Mouse (Mus musculus) cerebellum, adult 8-10 months (tissue): ENCODE results near the gene Ntrk3.

Experiments used
- DNase-seq: peaks from one replicate; pipeline ENCODE4 v3.0.0; 2022

Ntrk3 gene

DNA sequence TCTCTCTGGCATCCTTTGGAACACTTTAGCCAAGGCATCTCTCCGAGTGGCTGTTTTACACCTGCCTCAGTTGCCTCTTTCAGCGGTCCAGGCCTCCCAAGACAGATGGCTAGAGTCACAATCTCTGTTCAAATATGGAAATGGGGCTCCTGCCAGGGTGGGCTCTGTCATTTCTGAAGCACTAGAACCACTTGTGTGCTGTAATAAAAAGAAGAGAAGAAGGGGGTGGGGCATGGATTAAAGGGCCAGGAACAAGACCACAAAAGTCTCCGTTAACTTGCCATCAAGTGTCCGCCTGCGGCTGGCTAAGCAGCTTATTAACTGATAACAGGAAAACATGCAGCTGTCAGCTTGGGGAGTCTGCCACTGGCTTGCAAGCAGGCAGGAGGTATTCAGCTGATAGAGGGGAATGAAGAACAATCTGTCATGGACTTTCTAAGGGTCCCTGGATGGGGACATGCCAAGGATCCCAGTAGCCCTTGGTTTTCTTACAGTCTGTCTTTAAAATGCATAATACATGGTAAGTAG, 304.1 kb downstream of the Ntrk3 start:
- DNase-seq = no peak

DNA sequence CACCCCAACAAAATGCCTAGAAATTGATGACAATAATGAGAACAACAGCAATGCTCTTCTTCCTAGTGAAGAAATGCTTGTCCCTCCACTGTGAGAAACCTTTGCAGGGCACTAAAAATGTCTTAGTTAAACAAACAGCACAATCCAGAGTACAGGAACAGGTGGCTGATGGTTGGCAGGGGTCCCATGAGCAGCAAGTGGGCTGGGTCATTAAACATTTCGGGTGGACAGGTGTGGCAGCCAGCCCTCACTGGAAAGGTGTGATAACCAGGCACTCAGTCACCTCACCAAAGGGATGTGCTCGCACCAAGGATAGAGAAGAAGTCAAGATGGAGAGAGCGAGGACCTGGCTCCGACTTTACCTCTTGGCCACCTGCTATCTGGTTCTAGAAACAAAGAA, 306.2 kb downstream of the Ntrk3 start:
- DNase-seq = peak; percentile 47

DNA sequence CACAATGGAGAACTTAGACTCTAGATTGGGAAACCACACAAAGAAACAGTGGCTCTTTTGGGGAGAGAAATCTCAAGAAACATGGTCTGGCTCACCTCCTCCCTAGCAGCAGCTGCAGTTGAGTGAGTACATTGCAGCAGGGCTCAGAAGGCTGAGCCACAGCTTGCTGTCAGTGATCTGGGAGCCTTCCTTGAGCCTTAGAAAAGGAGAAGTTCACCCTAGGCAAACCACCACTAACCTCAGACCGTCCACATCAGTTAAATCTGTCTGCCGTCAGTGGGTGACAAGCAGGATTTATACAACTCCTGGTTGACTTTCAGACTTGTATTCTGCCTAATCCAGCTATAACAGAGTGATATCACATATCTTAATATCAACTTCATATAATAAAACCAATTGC, 325.6 kb downstream of the Ntrk3 start:
- no peak for DNase-seq

DNA sequence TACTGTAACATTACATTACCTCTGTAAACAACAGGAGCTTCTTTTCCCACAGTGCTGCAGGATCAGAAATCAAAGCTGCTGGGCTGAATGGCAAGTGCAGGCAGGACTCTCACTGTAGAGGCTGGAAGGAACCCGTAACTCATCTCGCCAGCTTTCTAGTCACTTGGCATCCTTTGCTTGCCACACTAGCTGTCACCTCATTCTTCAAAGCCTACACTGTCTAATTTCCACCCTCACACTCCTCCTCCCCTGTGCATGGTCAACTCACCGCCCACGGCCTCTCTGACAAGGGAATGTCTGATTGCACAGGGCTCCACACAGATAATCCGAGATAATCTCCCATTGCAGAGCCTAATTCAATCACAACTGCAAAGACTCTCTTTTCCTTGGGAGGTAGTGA, 327.8 kb downstream of the Ntrk3 start:
- DNase-seq = no peak

DNA sequence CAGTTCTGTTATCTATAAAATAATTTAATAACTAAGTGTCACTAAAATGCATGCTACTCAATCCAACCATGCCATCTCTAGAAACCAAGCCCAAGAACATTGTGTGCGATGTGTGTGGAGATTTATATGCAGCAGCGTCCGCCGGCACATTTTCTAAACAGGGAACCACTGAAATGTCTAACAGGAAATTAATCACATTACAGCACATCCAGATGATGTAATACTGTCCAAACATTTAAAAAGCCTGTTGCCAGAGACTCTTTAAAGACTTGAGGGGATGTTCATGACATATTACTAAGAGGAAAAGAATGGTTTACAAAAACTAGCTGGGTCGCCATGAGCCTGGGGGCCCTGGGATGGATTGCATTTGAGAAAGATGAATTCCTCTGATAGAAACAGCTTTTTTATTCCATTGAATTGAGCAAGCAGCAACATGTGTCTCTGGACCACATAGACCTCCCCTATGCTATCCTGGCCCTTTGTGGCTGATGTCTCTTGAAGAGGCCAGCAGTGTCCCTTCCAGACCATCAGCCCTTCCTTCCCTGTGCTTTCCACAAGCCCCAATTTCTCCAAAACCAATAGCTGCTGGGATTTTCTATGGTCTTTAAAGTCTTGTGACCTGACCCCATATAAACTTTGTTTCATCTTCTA, 331.0 kb downstream of the Ntrk3 start:
- DNase-seq = no peak

DNA sequence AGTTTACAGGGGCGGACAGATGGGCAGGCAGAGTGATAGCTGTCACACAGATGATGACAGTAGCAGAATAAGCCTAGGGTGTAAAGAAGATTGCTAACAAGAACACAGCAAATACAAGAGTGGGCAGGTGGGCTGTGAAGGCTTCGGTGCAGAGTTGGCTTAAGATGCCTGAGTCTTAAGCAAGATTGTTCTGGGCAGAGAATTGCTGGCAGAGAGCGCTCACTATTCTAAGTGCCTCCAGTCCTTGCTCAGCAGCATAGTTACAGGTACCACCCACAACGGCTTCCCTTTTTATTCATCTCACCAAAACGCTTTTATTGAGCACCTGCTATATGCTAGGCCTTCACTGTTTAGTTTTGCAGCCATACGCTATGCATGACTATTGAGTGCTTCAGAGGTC, 333.3 kb downstream of the Ntrk3 start:
- no peak for DNase-seq

DNA sequence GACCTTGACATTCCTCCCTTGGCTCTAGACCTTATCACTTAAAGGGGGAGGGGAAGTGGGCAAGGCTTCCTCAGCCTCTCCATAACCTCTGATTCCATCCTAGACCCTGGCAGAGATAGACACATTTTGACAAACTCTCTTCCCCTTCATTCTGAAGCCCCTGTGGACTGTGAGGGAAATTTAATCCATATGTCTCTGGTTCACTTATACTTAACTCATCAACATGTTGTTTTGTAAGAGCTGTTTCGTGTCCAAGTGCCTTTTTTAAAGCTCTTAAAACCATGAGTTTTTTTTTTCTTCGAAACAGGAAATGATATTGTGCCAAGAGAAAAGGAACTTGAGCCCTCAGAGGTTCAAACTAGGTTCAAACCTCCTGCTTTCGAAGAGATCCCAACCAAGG, 335.3 kb downstream of the Ntrk3 start:
- DNase-seq = no peak

DNA sequence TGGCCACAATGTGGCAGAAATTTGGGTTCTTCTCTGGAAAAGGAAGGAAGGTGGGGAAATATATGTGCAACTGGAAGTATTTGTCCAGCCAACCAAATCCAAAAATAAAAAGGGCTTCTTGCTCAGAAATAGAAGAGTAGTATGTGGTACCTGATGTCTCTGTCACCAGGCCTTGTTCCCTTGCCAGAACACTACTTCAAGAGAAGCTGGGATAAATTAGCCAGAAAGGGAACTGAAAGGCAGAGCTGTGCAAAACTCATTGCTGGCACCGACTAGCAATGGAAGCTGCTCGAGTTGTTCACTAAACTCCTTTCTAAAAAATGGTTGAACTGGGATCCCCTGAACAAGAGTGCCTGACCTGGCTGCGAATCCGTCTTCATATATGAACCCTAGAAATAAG, 337.6 kb downstream of the Ntrk3 start:
- DNase-seq = no peak

DNA sequence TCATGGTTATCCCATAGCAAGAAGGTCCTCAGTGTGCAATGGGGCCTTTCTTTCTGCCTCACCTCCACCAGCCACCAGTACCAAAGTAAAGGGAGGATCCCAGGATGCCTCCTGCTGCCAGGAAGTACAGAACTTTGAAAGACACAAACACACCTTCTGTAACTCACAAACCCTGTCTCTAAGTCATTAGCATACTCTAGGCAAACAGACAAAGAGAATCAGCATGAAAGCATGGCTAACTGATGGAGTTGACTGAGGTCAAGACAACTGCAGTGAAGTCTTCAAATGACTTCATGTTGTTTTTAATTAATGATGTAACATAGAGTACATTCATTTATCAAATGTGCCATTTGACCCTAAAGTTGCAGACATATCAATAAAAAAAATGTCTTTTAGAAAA, 339.4 kb downstream of the Ntrk3 start:
- DNase-seq = no peak

DNA sequence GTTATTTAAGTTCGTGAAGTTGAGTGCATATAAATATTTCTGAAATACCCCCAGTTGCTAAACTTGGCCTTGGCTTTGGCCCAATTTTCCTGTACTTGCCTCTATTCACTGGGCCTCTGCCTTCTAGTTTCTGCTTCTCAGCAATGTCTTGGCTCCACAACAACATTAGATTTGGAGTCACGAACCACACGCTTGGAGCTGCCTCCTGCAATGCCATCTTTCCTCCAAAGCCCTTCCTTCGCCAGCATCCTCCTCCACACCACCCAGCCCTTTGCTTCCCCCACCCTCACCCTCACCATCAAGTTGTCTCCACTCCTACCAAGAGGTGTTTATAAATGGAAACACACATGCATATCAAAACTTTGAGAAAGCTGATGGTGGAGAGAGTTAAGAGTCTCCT, 340.6 kb downstream of the Ntrk3 start:
- DNase-seq = no peak

DNA sequence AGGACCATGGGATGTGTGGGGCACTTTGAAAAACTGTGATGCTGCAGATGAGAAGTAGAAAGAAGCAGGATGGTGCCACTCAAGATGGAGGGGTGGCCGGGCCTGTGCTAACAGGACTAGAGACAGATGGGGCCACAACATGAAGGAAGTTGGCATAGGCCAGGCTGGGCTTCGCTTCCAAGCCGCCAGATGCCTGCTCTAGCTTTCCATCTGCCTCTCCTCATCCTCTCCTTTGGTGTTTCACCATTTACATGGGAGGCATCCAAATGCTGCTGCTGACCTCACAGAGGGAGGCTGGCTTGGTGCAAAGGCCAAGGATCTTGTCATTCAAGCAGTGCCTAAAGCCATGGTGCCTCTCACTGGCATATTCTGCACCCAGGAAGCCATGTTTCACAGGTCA, 347.8 kb downstream of the Ntrk3 start:
- peak; percentile 88 for DNase-seq

DNA sequence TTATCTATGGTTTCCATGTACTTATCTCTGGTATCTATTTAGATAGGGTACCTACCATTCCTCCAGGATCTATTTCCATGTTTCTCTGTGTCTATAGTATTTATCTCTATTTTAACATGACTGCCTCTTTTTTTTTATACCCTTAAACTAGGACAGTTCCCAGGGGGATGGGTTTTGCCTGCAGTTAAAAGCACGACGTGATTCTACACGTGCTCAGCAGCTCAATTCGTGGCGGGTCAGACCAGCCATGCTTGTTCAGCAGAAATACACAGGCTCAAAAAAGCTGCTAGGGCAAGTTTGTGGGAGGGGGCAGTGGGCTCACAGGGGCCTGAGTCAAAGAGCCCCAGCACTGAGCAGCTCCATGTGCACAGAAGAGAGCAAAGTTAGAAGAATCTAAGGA, 349.7 kb downstream of the Ntrk3 start:
- DNase-seq = no peak

DNA sequence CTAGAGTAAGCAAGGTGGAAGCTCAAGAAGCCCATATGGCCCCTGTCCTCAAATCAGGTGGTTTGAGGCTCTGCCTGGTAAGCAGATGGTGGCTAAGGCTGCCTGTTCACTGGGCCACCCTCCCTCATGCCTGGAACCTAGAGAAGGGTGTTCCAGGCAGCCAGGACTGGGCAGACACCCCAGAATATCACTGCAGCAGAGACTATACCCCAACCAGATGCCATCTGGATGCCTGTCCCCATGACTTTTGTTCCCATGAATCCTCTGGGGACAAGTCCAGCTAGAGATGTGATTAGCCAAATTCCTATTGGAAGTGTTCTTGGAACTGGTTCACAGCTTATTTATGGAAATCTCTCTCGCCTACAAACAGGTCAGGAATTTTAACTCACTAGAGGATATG, 351.8 kb downstream of the Ntrk3 start:
- DNase-seq = peak; percentile 81

DNA sequence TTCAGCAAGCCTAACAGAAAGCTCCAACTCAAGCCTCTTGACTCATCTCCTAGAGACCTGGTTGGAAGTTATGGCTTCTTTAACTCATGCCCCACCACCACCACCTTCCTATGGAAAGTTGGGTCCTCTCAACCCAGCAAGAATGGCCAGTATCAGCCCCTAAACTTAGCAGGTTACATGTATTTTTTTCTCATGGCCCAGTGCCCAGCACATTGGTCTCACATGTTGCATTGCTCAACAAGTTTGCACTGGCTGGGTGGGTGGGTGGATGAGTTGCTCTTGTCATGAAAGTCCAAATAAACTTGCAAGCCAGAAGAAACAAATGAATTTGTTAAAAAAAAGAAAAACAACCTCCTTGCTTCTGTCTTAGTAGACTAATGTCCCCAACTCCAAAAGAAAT, 353.7 kb downstream of the Ntrk3 start:
- no peak for DNase-seq

DNA sequence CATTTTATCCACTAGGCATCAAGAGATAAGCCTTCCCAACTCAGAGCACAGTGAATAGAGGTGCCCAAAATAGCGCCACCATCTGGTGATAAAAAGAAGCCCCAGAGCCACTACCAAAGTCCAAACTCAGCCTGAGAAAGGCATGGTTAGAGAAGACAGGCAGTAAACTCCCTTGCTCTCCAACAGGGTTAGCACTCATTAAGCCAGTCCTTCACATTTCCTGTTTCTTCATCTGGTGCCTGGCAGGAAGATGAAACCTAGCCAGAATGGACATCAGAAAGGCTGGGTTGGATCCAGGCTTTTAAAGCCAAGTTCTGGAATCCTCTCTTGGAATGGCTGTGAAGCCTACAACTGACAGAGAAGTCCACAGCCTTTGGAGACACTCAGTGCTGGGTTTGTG, 355.7 kb downstream of the Ntrk3 start:
- DNase-seq = peak; percentile 80

DNA sequence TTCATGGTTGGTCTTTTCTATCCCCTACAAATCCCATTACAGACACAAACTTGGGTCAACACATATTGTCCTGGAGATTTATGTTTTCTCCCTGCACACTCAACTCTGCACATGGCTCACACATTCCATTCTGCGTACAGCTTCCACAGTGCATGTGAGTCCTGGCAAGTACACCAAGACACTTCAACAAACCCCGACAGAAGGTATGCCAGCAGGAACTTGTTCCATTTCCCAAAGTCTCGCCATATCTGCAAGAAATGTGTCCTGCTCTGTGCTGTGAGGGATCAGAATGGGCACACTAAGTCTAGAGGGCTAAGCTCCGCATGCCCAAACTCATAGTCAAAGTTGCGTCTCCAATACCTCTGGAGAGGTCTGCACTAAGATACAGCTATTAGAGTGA, 358.0 kb downstream of the Ntrk3 start:
- peak; percentile 60 for DNase-seq

DNA sequence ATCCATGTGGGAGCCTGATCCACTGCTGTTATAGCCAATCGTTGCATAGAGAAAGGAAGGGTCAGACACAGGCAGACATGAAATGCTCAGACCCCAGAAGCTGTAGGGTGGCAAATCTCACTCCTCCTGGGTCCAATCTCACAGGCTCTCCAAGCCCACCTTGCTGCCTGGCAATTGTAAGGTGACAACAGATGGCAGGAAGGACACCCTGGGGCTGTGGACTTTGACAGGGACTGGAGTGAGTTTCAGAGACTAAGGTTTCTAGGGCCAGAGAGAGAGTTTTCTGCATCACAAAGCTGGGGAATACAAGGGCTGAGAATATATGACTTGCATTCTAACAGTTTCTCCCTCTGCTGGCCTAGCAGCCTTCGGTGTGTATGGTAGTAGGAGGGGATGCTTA, 359.5 kb downstream of the Ntrk3 start:
- DNase-seq = peak; percentile 64

DNA sequence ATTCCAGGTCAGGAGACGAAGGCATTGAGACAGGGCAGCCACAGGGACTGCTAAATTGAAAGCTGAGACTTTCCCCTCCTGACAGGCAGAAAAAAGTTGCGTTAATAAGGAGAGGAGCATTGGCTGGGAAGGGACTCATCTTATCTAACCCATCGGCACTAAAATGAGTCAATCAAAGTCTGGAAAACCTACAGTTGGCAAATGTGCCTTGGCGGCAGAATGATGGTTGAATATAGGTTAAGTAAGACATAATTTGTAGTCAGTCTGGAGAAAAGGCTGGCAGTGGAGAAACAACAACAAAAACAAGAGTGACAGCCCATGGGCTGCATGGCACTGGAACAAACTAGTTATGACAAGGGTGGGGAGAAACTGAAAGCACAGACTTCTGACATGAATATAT, 360.9 kb downstream of the Ntrk3 start:
- DNase-seq = no peak

DNA sequence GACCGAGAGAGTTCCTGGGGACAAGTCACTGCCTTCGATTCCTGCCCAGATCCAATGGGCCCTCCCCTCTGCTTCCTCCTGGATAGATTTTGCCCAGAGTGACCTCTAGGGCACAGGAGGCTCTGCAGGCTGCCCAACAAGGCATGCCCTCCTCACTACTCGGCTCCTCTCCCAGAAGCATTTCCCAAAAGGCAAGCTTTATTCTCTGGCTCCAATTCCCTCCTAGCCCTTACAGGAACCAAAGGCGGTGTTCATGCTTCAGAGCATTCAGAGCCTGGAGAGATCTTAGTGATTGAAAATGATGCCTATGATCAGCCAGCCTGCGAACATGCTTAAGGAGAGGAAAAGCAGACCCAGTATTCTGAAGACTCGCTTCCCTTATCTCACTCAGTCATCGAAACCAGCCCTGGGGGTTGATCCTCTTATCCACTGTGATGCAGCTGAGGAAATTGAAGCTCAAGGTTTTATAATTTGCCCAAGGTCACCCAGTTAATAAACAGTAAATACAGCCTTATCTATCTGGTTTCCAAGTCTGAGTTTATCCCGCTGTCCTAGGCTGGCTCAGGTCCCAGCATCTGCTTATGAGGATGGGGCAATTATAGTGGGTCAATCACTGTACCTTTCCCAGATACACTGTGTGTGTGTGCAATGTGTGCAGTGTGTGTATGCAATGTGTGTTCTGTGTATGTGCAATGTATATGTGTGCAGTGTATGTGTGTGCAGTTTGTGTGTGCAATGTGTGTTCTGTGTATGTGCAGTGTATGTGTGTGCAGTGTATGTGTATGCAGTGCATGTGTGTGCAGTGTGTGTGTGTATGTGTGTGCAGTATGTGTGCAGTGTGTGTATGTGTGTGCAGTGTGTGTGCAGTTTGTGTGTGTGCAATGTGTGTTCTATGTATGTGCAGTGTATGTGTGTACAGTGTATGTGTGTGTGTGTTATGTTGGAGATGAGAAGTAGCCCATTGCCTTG, 376.2 kb downstream of the Ntrk3 start:
- DNase-seq = no peak

DNA sequence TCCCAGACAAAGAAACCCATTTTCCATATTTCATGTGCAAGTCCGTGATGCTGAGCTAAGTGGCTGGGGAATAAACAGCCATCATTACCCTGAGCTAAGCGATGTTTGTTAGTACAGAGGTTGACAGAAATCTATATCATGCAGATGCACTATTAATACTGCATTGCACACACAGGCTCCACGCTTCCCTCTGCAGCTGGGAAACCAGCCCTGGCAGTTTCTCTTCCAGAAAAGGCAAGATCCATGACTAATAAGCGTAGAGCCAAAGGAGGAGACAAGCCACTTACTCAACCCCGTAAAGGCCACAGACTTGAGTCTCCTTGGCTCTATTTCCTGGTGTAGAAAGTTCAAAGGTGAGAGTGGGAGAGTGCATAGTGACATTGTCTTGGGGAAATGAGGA, 390.3 kb downstream of the Ntrk3 start:
- no peak for DNase-seq

DNA sequence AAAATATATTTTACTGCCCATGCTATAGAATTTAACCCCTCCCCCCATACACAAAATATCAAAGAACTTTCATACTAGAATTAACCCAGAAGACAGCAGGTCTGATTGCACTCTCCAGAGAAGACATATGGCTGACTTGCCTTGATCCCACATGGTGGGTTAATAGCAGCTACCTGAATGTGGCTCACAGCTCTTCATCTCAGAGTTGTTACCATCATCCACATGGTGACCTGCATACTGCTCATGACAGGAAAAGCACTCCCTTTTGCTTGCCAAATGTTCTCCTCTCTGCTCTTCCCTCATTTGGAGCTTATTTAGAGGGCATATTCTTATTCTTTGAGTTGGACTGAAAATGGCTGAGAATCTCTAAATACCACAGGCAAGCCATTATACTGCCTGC, 404.4 kb downstream of the Ntrk3 start:
- DNase-seq = no peak

DNA sequence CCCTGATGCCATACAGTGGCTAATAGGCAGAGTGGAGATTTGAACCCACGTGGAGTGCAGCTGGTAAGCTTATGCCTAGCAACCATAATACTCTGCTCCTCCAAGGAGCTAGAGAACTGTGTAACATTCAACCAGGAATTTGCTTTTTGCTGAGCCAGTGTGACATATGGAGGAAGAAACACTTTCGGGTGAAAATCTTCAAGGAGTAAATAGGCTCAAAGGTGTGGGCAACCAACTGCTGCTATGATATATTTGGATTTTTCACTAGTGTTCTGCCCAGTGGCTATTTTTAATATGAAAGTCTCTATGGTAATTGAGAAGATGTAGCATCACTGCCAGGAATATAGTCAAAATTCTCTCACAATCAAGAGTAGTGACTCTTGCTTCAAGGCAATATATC, 409.5 kb downstream of the Ntrk3 start:
- DNase-seq = no peak

DNA sequence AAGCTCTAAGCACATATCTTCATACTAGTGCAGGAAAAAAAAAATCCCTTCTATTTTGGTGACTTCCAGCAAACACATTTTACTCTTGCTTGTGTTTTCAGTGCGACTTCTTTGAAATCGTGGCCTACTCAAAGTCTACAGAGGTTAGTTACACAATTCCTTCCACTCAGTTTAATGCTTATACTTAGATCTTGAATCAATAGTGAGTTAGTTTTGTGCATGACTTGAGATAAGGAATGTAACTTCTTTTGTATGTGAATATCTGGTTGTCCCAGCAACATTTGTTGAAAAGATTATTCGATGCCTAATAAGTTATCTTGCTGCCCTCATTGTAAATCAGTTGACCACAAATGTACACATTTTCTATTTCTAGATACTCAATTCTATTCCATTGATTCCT, 411.6 kb downstream of the Ntrk3 start:
- no peak for DNase-seq

DNA sequence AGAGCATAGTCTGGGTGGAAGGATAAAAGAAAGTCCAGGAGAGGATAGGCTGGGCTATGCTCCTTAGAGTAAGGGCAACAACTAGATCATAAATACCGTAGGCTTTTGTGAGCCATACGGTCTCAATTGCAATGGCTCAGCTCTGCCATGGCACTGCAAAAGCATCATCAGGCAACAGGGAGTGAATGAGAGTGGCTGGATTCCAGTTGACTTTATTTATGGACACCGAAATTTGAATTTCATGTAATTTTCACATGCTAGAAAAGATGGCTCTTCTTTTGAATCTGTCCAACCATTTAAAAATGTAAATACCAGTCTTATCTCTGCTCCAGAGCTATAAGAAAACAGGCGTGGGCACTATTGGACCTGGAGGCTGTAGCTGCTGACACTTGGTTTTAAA, 419.2 kb downstream of the Ntrk3 start:
- no peak for DNase-seq
